Mouse (Mus musculus): ENCODE measurements around the gene Dlx1. TPM values are rescaled to one million over a fixed set of nuclear protein-coding genes. Genes with fewer than 3 reads are reported as not detected.

Gene Dlx1
- polyA plus RNA-seq, 1 experiment, result not detected

GRCm38 (mm10) chr2:71550330-71550729 is 22.4 kb downstream of the Dlx1 start:
- no peaks in the 10 kb centered on the region; the same call in 1 of the 2 replicates for H3K4me1 ChIP-seq (ENCODE audit: control insufficient read depth, insufficient read depth, insufficient read length, low read length)
- no peak overlapping the region for H3K27ac ChIP-seq (replicated peaks; ENCODE audit: low read depth, low read length)
- H3K4me3 ChIP-seq (ENCODE audit: insufficient read depth, low read depth, low read length), result no peak overlapping the region

GRCm38 (mm10) chr2:71551704-71552103 is 23.8 kb downstream of the Dlx1 start:
- H3K4me3 ChIP-seq (ENCODE audit: insufficient read depth, low read depth, low read length), result no peak overlapping the region

DNA sequence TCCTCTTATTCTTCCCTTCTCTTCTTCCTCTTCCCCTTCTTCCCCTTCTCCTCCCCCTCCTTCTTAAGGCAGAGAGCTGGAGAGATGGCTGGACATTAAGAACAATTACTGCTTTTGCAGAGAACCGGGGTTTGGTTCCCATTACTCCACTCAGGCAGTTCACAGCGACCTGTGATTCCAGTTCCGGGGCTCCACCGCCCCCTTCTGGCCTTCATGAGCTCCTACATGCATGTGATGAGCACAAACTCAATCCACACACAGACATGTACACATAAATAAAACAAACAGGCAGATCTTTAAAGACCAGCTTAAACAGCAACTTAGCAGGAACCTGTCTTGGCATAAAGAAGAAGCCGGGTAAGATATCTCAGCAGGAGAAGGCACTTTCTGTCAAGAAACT is 28.2 kb downstream of the Dlx1 start:
- Histone ChIP-seq H3K27ac (replicated peaks; ENCODE audit: low read depth, low read length) (no peak overlapping the region), H3K4me1 (ENCODE audit: control insufficient read depth, insufficient read depth, insufficient read length, low read length) (no peaks in the 10 kb centered on the region), H3K4me3 (ENCODE audit: insufficient read depth, low read depth, low read length) (no peak overlapping the region)

More at GRCm38 (mm10) chr2:71551704-71552103, 23.8 kb downstream of the Dlx1 start:
- H3K4me1 ChIP-seq (ENCODE audit: control insufficient read depth, insufficient read depth, insufficient read length, low read length), result no peaks in the 10 kb centered on the region
- no peak overlapping the region for H3K27ac ChIP-seq (replicated peaks; ENCODE audit: low read depth, low read length)

- Histone ChIP-seq H3K4me1 (ENCODE audit: control insufficient read depth, insufficient read depth, insufficient read length, low read length) (no peaks in the 10 kb centered on the region), H3K27ac (replicated peaks; ENCODE audit: low read depth, low read length) (no peak overlapping the region), H3K4me3 (ENCODE audit: insufficient read depth, low read depth, low read length) (no peak overlapping the region)
These were observed 38.6 kb downstream of the Dlx1 start for GRCm38 (mm10) chr2:71566466-71566865.

GRCm38 (mm10) chr2:71573736-71574135 is 45.8 kb downstream of the Dlx1 start:
- no peaks in the 10 kb centered on the region for H3K4me1 ChIP-seq (ENCODE audit: control insufficient read depth, insufficient read depth, insufficient read length, low read length)
- no peak overlapping the region for H3K4me3 ChIP-seq (ENCODE audit: insufficient read depth, low read depth, low read length)
- H3K27ac ChIP-seq (replicated peaks; ENCODE audit: low read depth, low read length), result no peak overlapping the region

DNA sequence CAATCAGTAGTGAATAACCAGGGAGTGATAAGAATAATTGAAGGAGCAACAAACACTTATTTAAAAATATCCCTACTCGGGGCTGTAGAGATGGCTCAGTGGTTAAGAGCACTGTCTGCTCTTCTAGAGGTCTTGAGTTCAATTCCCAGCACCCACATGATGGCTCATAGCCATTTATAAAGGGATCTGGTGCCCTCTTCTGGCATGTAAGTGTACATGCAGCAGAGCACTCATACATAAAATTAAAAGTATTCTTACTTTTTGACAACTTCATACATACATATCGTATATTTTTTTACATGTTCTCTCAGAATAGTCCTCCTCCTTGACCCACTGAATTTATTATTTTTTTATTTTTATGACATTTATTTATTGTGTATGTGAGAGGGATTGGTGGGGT is 49.1 kb downstream of the Dlx1 start:
- Histone ChIP-seq H3K4me1 (ENCODE audit: control insufficient read depth, insufficient read depth, insufficient read length, low read length) (no peaks in the 10 kb centered on the region), H3K27ac (replicated peaks; ENCODE audit: low read depth, low read length) (no peak overlapping the region), H3K4me3 (ENCODE audit: insufficient read depth, low read depth, low read length) (no peak overlapping the region)

DNA sequence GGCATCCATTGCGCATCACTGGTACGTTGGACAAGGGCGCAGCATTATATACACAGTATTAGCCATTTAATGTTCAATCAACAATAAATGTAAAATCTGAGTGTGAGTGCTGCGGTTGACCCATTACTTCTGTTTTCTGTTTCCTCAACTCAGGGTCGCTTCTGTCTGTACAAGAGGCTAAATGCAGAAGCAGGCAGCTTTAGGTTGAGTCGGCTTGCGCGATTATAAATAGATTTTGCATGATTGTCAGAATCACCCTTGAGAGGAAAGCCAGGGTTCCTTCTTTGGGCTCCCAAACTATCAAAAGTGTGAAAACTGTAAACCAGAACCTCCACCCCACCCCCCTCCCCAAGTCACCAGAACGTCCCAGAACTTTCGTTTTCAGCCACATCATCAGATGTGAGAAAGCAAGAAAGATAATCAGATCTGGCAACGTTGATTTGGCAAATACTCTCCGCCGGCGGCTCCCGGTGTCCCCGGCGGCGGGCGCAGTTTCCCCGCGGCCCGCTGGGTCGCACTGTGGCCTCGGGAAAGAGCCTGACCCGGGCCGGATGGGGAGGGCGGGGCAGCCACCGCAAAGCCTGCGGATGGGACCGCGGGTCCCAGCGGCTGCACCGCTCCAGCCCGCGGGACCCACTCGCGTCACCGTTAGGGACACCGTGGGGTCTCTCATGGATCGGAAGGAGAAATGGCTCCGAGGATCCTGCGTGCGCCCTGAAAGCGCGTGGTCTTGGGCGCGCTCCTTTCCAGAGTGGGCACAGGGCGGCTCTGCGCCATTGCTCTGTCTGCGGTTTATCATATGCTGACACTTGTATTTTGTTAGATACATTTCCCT is 52.9 kb downstream of the Dlx1 start:
- Histone ChIP-seq H3K27ac (replicated peaks; ENCODE audit: low read depth, low read length) (no peak overlapping the region), H3K4me3 (ENCODE audit: insufficient read depth, low read depth, low read length) (peak overlapping the region; percentile 62)

GRCm38 (mm10) chr2:71581488-71581887 is 53.6 kb downstream of the Dlx1 start:
- no peak overlapping the region for H3K27ac ChIP-seq (replicated peaks; ENCODE audit: low read depth, low read length)
- no peaks in the 10 kb centered on the region for H3K4me1 ChIP-seq (ENCODE audit: control insufficient read depth, insufficient read depth, insufficient read length, low read length)
- H3K4me3 ChIP-seq (ENCODE audit: insufficient read depth, low read depth, low read length), result peak overlapping the region; percentile 62

More for the DNA sequence above, 52.9 kb downstream of the Dlx1 start:
- H3K4me1 ChIP-seq (ENCODE audit: control insufficient read depth, insufficient read depth, insufficient read length, low read length), result no peaks in the 10 kb centered on the region

Other genes starting within 250 kb of the Dlx1 start
- 4.6 and 5.6 TPM in 2 replicates for gene Slc25a12, start 160.4 kb upstream of the Dlx1 start, polyA plus RNA-seq (2012; ENCODE audit: insufficient read depth, insufficient read length, missing spikeins)
- 15.5 and 16.6 TPM in 2 replicates for gene Hat1, start 139.2 kb upstream of the Dlx1 start, polyA plus RNA-seq (2012; ENCODE audit: insufficient read depth, insufficient read length, missing spikeins)
- gene Metap1d, start 74.8 kb upstream of the Dlx1 start, polyA plus RNA-seq (2012; ENCODE audit: insufficient read depth, insufficient read length, missing spikeins), result 44.0 and 54.3 TPM in 2 replicates
- not detected in 2 replicates for gene Dlx2, start 18.6 kb downstream of the Dlx1 start, polyA plus RNA-seq (2012; ENCODE audit: insufficient read depth, insufficient read length, missing spikeins)
- gene Itga6, start 217.5 kb downstream of the Dlx1 start, polyA plus RNA-seq (2012; ENCODE audit: insufficient read depth, insufficient read length, missing spikeins), result 14.9 and 28.2 TPM in 2 replicates

All from brown adipose tissue, adult 24 weeks (tissue).